Mouse (Mus musculus) MEL (cell line): ENCODE measurements at regions not wholly inside any gene's neighbourhood (a gene's known extent, or its start where the extent isn't known, plus 50 kb on each side); places are given as distances from the start of the nearest gene placed in this dataset.

Source experiments
- DNase-seq: peaks from one replicate; pipeline ENCODE4 v3.0.0; 2011; ENCODE audit warnings: low read depth, low spot score
- H3K27ac ChIP-seq: 2 replicates; pipeline ENCODE4 v1.5.1; 2012; ENCODE audit warnings: low read depth, mild to moderate bottlenecking, control low read depth, low read length, moderate library complexity; ENCODE audit not compliant: control insufficient read depth
- H3K27me3 ChIP-seq, 2 experiments: fragments of 150-350 bp in 1 of 2; sonication (generic) in 1 of 2; 2 replicates each; pipeline ENCODE4 v1.6.1; 2012; ENCODE audit warnings: low read length in 2 of 2, mild to moderate bottlenecking in 2 of 2, improper control_type of control experiment in 1 of 2, moderate library complexity in 1 of 2; ENCODE audit not compliant: insufficient read depth in 2 of 2, control insufficient read depth in 1 of 2
- H3K36me3 ChIP-seq, 2 experiments: 2 replicates each; pipeline ENCODE4 v1.6.1; 2012 to 2014; ENCODE audit warnings: low read length in 2 of 2, improper control_type of control experiment in 1 of 2, inconsistent platforms in 1 of 2, mild to moderate bottlenecking in 1 of 2; ENCODE audit not compliant: insufficient read depth in 2 of 2, control insufficient read depth in 1 of 2
- H3K4me1 ChIP-seq, 2 experiments: fragments of 150-350 bp in 1 of 2; sonication (generic) in 1 of 2; 2 replicates each; pipeline ENCODE4 v1.6.1; 2012; ENCODE audit warnings: low read length in 2 of 2, improper control_type of control experiment in 1 of 2, mild to moderate bottlenecking in 1 of 2; ENCODE audit not compliant: insufficient read depth in 2 of 2, control insufficient read depth in 1 of 2
- H3K4me3 ChIP-seq, 2 experiments: fragments of 150-350 bp in 1 of 2; sonication (generic) in 1 of 2; 2 replicates each; pipeline ENCODE4 v1.5.1; 2012; ENCODE audit warnings: low read depth in 2 of 2, low read length in 2 of 2, mild to moderate bottlenecking in 2 of 2, moderate library complexity in 2 of 2, control low read depth in 1 of 2, improper control_type of control experiment in 1 of 2; ENCODE audit not compliant: control insufficient read depth in 1 of 2, insufficient read depth in 1 of 2
- H3K79me2 ChIP-seq: 2 replicates; pipeline ENCODE4 v1.6.1; 2012; ENCODE audit warnings: mild to moderate bottlenecking, low read length, moderate library complexity; ENCODE audit not compliant: control insufficient read depth, poor library complexity, insufficient read depth
- H3K9ac ChIP-seq: 2 replicates; pipeline ENCODE4 v1.6.1; 2012; ENCODE audit warnings: low read depth, mild to moderate bottlenecking, control low read depth, low read length, moderate library complexity; ENCODE audit not compliant: control insufficient read depth, poor library complexity, severe bottlenecking
- H3K9me3 ChIP-seq: fragments of 150-350 bp; sonication (generic); replicated peaks from 2 replicates; pipeline ENCODE4 v1.6.1; 2012; ENCODE audit warnings: mild to moderate bottlenecking, low read length, improper control_type of control experiment, moderate library complexity; ENCODE audit not compliant: insufficient read depth
- BHLHE40 ChIP-seq: IDR thresholded peaks from 2 replicates; pipeline ENCODE4 v1.6.1; 2012; ENCODE audit warnings: low read depth, mild to moderate bottlenecking, inconsistent platforms, low read length, improper control_type of control experiment, borderline replicate concordance
- CHD1 ChIP-seq: IDR thresholded peaks from 2 replicates; pipeline ENCODE4 v1.6.1; 2012; ENCODE audit warnings: low read depth, mild to moderate bottlenecking, inconsistent platforms, low read length, improper control_type of control experiment
- CHD2 ChIP-seq: IDR thresholded peaks from 2 replicates; pipeline ENCODE4 v1.6.1; 2011; ENCODE audit warnings: low read length, improper control_type of control experiment
- CTCF ChIP-seq, 3 experiments: IDR thresholded peaks in 2 of 3; conservative IDR thresholded peaks in 1 of 3; 2 replicates each; pipeline ENCODE4 v1.5.1; 2011 to 2012; ENCODE audit warnings: low read length in 3 of 3, low read depth in 2 of 3, mild to moderate bottlenecking in 2 of 3, improper control_type of control experiment in 1 of 3, inconsistent platforms in 1 of 3, mixed read lengths in 1 of 3, moderate library complexity in 1 of 3; ENCODE audit not compliant: control insufficient read depth in 1 of 3, insufficient read depth in 1 of 3, poor library complexity in 1 of 3, severe bottlenecking in 1 of 3
- EP300 ChIP-seq, 2 experiments: IDR thresholded peaks; 2 replicates each; pipeline ENCODE4 v1.6.1; 2011; ENCODE audit warnings: improper control_type of control experiment in 2 of 2, low read length in 2 of 2, low read depth in 1 of 2, mild to moderate bottlenecking in 1 of 2
- GABPA ChIP-seq: IDR thresholded peaks from 2 replicates; pipeline ENCODE4 v1.6.1; 2012; ENCODE audit warnings: low read depth, mild to moderate bottlenecking, inconsistent platforms, low read length, improper control_type of control experiment, moderate library complexity
- GATA1 ChIP-seq: IDR thresholded peaks from 2 replicates; pipeline ENCODE4 v1.6.1; 2011; ENCODE audit warnings: low read depth, low read length, improper control_type of control experiment
- HCFC1 ChIP-seq: IDR thresholded peaks from 2 replicates; pipeline ENCODE4 v1.6.1; 2012; ENCODE audit warnings: low read depth, mild to moderate bottlenecking, inconsistent platforms, low read length, improper control_type of control experiment, moderate library complexity
- KAT2A ChIP-seq: conservative IDR thresholded peaks from 2 replicates; pipeline ENCODE4 v1.6.1; 2012; ENCODE audit warnings: low read depth, low read length, improper control_type of control experiment, inconsistent platforms
- MAFK ChIP-seq: IDR thresholded peaks from 2 replicates; pipeline ENCODE4 v1.6.1; 2011; ENCODE audit warnings: low read depth, mild to moderate bottlenecking, low read length, improper control_type of control experiment, borderline replicate concordance
- MAX ChIP-seq: IDR thresholded peaks from 2 replicates; pipeline ENCODE4 v1.6.1; 2011; ENCODE audit warnings: low read length, improper control_type of control experiment
- MAZ ChIP-seq: IDR thresholded peaks from 2 replicates; pipeline ENCODE4 v1.6.1; 2012; ENCODE audit warnings: low read depth, mild to moderate bottlenecking, inconsistent platforms, low read length, improper control_type of control experiment
- MXI1 ChIP-seq: IDR thresholded peaks from 2 replicates; pipeline ENCODE4 v1.6.1; 2011; ENCODE audit warnings: mild to moderate bottlenecking, low read depth, low read length, improper control_type of control experiment
- MYB ChIP-seq: IDR thresholded peaks from 2 replicates; pipeline ENCODE4 v1.6.1; 2011; ENCODE audit warnings: mild to moderate bottlenecking, low read depth, low read length, improper control_type of control experiment
- MYC ChIP-seq: IDR thresholded peaks from 2 replicates; pipeline ENCODE4 v1.6.1; 2011; ENCODE audit warnings: low read depth, mild to moderate bottlenecking, low read length, improper control_type of control experiment, moderate library complexity
- NELFE ChIP-seq: IDR thresholded peaks from 2 replicates; pipeline ENCODE4 v1.6.1; 2011; ENCODE audit warnings: low read depth, low read length, improper control_type of control experiment
- POLR2A ChIP-seq, 2 experiments: IDR thresholded peaks; 2 replicates each; pipeline ENCODE4 v1.6.1; 2011 to 2012; ENCODE audit warnings: low read length in 2 of 2, mild to moderate bottlenecking in 2 of 2, control low read depth in 1 of 2, improper control_type of control experiment in 1 of 2, low read depth in 1 of 2, moderate library complexity in 1 of 2; ENCODE audit not compliant: control insufficient read depth in 1 of 2, insufficient read depth in 1 of 2, poor library complexity in 1 of 2
- POLR2AphosphoS5 ChIP-seq: IDR thresholded peaks from 2 replicates; pipeline ENCODE4 v1.6.1; 2012; ENCODE audit warnings: low read depth, borderline replicate concordance, mild to moderate bottlenecking, inconsistent platforms, low read length, moderate library complexity, mixed read lengths
- RAD21 ChIP-seq: IDR thresholded peaks from 2 replicates; pipeline ENCODE4 v1.6.1; 2011; ENCODE audit warnings: mild to moderate bottlenecking, low read depth, low read length, improper control_type of control experiment
- TBP ChIP-seq: IDR thresholded peaks from 2 replicates; pipeline ENCODE4 v1.8.0; 2011; ENCODE audit warnings: low read depth, low read length, improper control_type of control experiment
- TCF12 ChIP-seq: IDR thresholded peaks from 2 replicates; pipeline ENCODE4 v1.6.1; 2014; ENCODE audit warnings: low read depth, mild to moderate bottlenecking, inconsistent platforms, low read length, improper control_type of control experiment, moderate library complexity
- USF2 ChIP-seq, 2 experiments: IDR thresholded peaks; 2 replicates each; pipeline ENCODE4 v1.6.1; 2011 to 2012; ENCODE audit warnings: improper control_type of control experiment in 2 of 2, low read length in 2 of 2, borderline replicate concordance in 1 of 2, inconsistent platforms in 1 of 2, low read depth in 1 of 2, mild to moderate bottlenecking in 1 of 2; ENCODE audit not compliant: insufficient read depth in 1 of 2
- ZKSCAN1 ChIP-seq: IDR thresholded peaks from 2 replicates; pipeline ENCODE4 v1.6.1; 2012; ENCODE audit warnings: low read depth, mild to moderate bottlenecking, inconsistent platforms, low read length, improper control_type of control experiment, moderate library complexity
- ZMIZ1 ChIP-seq: IDR thresholded peaks from 2 replicates; pipeline ENCODE4 v1.6.1; 2012; ENCODE audit warnings: low read depth, mild to moderate bottlenecking, inconsistent platforms, low read length, improper control_type of control experiment, moderate library complexity
- ZNF384 ChIP-seq: IDR thresholded peaks from 2 replicates; pipeline ENCODE4 v1.6.1; 2012; ENCODE audit warnings: low read depth, mild to moderate bottlenecking, inconsistent platforms, low read length, improper control_type of control experiment

DNA sequence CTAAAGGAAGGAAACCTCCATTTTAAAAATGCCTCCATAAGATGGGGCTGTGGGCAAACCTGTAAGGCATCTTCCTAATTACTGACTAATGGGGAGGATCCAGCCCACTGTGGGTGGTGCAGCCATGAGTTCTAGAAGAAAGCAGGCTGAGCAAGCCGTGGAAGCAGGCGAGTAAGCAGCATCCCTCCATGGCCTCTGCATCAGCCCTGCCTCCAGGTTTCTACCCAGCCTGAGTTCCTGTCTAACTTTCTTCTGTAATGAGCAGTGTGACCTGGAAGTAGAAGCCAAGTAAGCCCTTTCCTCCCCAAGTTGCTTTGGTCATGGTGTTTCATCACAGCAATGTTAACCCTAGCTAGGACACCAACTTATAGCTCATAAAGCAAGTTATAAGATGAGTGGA lies 66.5 kb upstream of the Twist2 start:
- no peak for DNase-seq
- TF ChIP-seq MAX, result no peak
- no peak for TF ChIP-seq BHLHE40
- TF ChIP-seq MAFK, result no peak
- TF ChIP-seq ZMIZ1, result no peak
- no peak for TF ChIP-seq MYB
- TF ChIP-seq CHD2, result no peak
- TF ChIP-seq TBP, result no peak
- TF ChIP-seq EP300 (IDR thresholded peaks at IDR 0.05; ENCODE audit: low read depth in 1 of 2, low read length in 2 of 2), result no peak
- TF ChIP-seq POLR2A (IDR thresholded peaks at IDR 0.05; ENCODE audit: control insufficient read depth in 1 of 2, insufficient read depth in 1 of 2, low read depth in 1 of 2, low read length in 2 of 2, poor library complexity in 1 of 2), result no peak
- no peak for TF ChIP-seq NELFE
- TF ChIP-seq MAZ, result no peak
- TF ChIP-seq GATA1, result no peak
- TF ChIP-seq ZKSCAN1, result no peak
- TF ChIP-seq MXI1, result no peak
- TF ChIP-seq ZNF384, result no peak
- TF ChIP-seq RAD21, result no peak
- no peak for TF ChIP-seq USF2 (IDR thresholded peaks at IDR 0.05; ENCODE audit: borderline replicate concordance in 1 of 2, insufficient read depth in 1 of 2, low read depth in 1 of 2, low read length in 2 of 2)
- no peak for TF ChIP-seq POLR2AphosphoS5
- TF ChIP-seq HCFC1, result no peak
- no peak for TF ChIP-seq CHD1
- H3K27me3 ChIP-seq, result no peaks in the 10 kb centered on the region
- no peaks in the 10 kb centered on the region for H3K4me1 ChIP-seq
- no peak overlapping the region for H3K9ac ChIP-seq
- no peaks in the 10 kb centered on the region for H3K79me2 ChIP-seq
- H3K27ac ChIP-seq, result no peak overlapping the region
- no peak overlapping the region for H3K4me3 ChIP-seq
- no peaks in the 10 kb centered on the region for H3K36me3 ChIP-seq
- H3K9me3 ChIP-seq, result no peaks in the 10 kb centered on the region

DNA sequence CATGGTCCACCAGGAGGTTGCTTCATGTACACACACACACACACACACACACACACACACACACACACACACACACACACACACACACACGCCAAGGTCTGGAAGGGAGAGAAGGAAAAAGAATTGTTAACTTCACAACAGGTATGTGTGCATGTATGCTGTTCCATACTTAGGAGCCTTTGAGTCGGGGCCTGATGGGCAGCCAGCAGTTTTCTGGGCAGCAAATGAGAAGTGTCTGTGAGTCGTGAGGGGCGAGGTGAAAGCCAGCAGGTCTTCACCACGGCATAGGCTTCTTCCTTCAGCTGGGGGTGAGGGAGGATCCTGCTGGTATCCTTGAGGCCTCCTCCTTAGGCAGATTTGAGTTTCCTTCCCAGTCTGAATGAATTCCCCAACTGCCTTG lies 65.8 kb upstream of the Twist2 start:
- no peaks in the 10 kb centered on the region for H3K27me3 ChIP-seq
- H3K9me3 ChIP-seq, result no peaks in the 10 kb centered on the region
- no peak overlapping the region for H3K9ac ChIP-seq
- H3K4me3 ChIP-seq, result no peak overlapping the region
- H3K36me3 ChIP-seq, result no peaks in the 10 kb centered on the region
- no peaks in the 10 kb centered on the region for H3K79me2 ChIP-seq
- TF ChIP-seq EP300 (IDR thresholded peaks at IDR 0.05; ENCODE audit: low read depth in 1 of 2, low read length in 2 of 2), result no peak
- TF ChIP-seq GATA1, result no peak
- no peak for TF ChIP-seq CTCF (IDR thresholded peaks at IDR 0.05 in 2 of 3, conservative IDR thresholded peaks at IDR 0.05 in 1 of 3; ENCODE audit: control insufficient read depth in 1 of 3, insufficient read depth in 1 of 3, low read depth in 2 of 3, low read length in 3 of 3, poor library complexity in 1 of 3, severe bottlenecking in 1 of 3)
- no peak for TF ChIP-seq MYB
- no peak for TF ChIP-seq HCFC1
- no peak for TF ChIP-seq NELFE
- no peak for TF ChIP-seq ZMIZ1
- TF ChIP-seq POLR2AphosphoS5, result no peak
- no peak for TF ChIP-seq MYC
- TF ChIP-seq GABPA, result no peak
- no peak for TF ChIP-seq CHD1
- TF ChIP-seq TCF12, result no peak
- no peak for TF ChIP-seq KAT2A
- H3K4me1 ChIP-seq, result no peaks in the 10 kb centered on the region
- DNase-seq, result no peak
- H3K27ac ChIP-seq, result no peak overlapping the region
